Mouse (Mus musculus) forebrain, embryonic 11.5 days (tissue): ENCODE measurements at regions not wholly inside any gene's neighbourhood (a gene's known extent, or its start where the extent isn't known, plus 50 kb on each side); places are given as distances from the start of the nearest gene placed in this dataset.

Experiments used
- ATAC-seq: fragments of 200-750 bp; cut with Nextera tagmentation; replicated peaks from 2 replicates; pipeline ENCODE4 v1.8.0; 2017; ENCODE audit warnings: moderate TSS enrichment; ENCODE audit not compliant: low FRiP score
- DNase-seq: peaks from one replicate; pipeline ENCODE4 v3.0.0-alpha.2; 2017; ENCODE audit warnings: low spot score
- H3K27ac ChIP-seq: fragments of 300-500 bp; sonication (generic); 2 replicates; pipeline ENCODE4 v1.5.1; 2014; ENCODE audit warnings: low read depth, low read length
- H3K27me3 ChIP-seq: fragments of 300-500 bp; sonication (generic); 2 replicates; pipeline ENCODE4 v1.6.1; 2014; ENCODE audit warnings: mild to moderate bottlenecking, low read length, mixed read lengths; ENCODE audit not compliant: control insufficient read depth, insufficient read depth
- H3K36me3 ChIP-seq: fragments of 300-500 bp; sonication (generic); 2 replicates; pipeline ENCODE4 v1.6.1; 2014; ENCODE audit warnings: mild to moderate bottlenecking, low read length, moderate library complexity, mixed read lengths; ENCODE audit not compliant: control insufficient read depth, insufficient read depth
- H3K4me1 ChIP-seq: fragments of 300-500 bp; sonication (generic); replicated peaks from 2 replicates; pipeline ENCODE4 v1.6.1; 2014; ENCODE audit warnings: low read length, mixed read lengths; ENCODE audit not compliant: control insufficient read depth, insufficient read depth
- H3K4me2 ChIP-seq: fragments of 300-500 bp; sonication (generic); 2 replicates; pipeline ENCODE4 v1.6.1; 2014; ENCODE audit warnings: low read depth, mild to moderate bottlenecking, low read length, moderate library complexity, mixed read lengths; ENCODE audit not compliant: severe bottlenecking
- H3K4me3 ChIP-seq: fragments of 300-500 bp; sonication (generic); 2 replicates; pipeline ENCODE4 v1.5.1; 2014; ENCODE audit warnings: low read depth, low read length
- H3K9ac ChIP-seq: fragments of 300-500 bp; sonication (generic); 2 replicates; pipeline ENCODE4 v1.6.1; 2014; ENCODE audit warnings: low read length
- H3K9me3 ChIP-seq: fragments of 300-500 bp; sonication (generic); 2 replicates; pipeline ENCODE4 v1.6.1; 2016; ENCODE audit warnings: low read length, mixed read lengths; ENCODE audit not compliant: control insufficient read depth
- WGBS: fragments of 180-500 bp; shearing (Covaris S2); extraction: QIAGEN DNeasy Blood & Tissue Kit; methylation state at CpG from one replicate; pipeline ENCODE4 v1.1.7; 2014; 5-methylcytosine and 5-hydroxymethylcytosine counted together

DNA sequence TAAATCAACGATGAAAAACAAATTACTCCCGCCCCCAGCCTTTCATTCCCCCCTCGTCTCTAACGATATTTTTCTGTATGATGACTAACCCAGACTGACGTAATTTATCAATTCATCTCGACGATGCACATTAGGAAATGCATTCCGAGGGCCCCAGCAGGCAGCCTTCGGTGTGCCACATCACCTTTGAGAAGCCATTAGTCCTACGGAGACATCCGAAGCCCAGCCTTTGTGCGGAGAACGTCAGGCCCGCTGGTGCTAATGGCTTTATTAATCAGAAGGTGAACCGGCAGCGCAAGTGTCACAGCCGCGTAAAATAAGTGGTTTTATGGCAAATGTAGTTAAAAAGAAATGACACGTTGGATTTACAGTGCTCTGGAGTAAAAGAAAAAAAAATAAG is 269.1 kb upstream of the Gm10131 start:
- ATAC-seq: no peak
- 60% methylated on average over 19 of the region's 19 CpGs for WGBS

DNA sequence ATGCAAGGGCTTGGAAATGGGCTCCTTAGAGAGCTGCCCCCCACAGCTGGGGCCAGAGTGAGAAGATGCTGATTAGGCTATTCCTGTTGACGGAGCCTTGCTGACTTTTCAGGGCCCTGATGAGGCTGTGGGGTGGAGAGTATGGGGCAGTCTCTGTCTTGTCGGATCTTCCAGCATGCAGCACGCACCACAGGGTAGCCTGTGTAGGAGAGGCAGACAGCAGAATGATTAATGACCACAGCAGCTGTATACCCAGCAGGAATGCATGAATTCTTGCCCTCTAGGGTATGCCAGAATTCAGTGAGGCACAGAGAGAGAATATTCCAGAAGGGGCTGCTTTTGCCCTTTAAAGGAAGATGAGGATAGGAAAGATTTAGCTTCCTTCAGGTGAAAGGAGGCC is 265.6 kb upstream of the Gm10131 start:
- H3K9ac ChIP-seq: no peak overlapping the region; the same call in 1 of the 2 replicates
- ATAC-seq: no peak
- H3K4me2 ChIP-seq: no peak overlapping the region
- no peak overlapping the region for H3K4me3 ChIP-seq
- no peaks in the 10 kb centered on the region for H3K36me3 ChIP-seq
- H3K27me3 ChIP-seq: no peaks in the 10 kb centered on the region
- no peak overlapping the region for H3K27ac ChIP-seq
- no peak for DNase-seq
- WGBS: 42% methylated on average over 3 of the region's 3 CpGs
- peaks cover 2% of the 10 kb centered on the region; the same call in 1 of the 2 replicates for H3K4me1 ChIP-seq
- no peaks in the 10 kb centered on the region for H3K9me3 ChIP-seq

More for the DNA sequence above, 269.1 kb upstream of the Gm10131 start:
- H3K9me3 ChIP-seq: no peaks in the 10 kb centered on the region
- H3K27ac ChIP-seq: no peak overlapping the region
- DNase-seq: no peak
- H3K36me3 ChIP-seq: no peaks in the 10 kb centered on the region
- H3K4me2 ChIP-seq: no peak overlapping the region
- H3K4me1 ChIP-seq: 0 out of 2 replicates have a peak, but pooled peaks cover 2% of the 10 kb centered on the region
- no peaks in the 10 kb centered on the region for H3K27me3 ChIP-seq
- no peak overlapping the region for H3K9ac ChIP-seq
- no peak overlapping the region for H3K4me3 ChIP-seq

DNA sequence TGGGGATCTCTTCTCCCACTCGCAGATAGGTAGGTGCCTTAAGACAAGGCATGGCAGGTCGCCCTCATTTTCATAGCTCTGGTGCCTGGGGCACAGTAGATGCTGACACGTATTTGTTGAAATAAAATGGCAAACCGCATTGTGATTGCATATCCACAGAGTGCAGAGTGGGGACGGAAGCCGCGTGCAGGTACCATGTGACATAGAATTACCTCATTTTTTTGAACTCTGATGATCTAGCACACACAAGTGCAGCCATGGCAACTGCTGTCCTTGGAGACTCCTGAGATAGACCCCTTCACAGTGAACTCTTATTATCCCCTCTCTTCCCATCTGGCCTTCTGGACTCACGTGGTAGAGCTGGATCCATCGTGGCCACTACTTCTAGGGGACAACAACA is 262.7 kb upstream of the Gm10131 start:
- no peaks in the 10 kb centered on the region for H3K9me3 ChIP-seq
- H3K4me1 ChIP-seq: peaks cover 13% of the 10 kb centered on the region; the same call in 1 of the 2 replicates
- no peaks in the 10 kb centered on the region for H3K36me3 ChIP-seq
- H3K4me3 ChIP-seq: no peak overlapping the region
- 91% methylated on average over 9 of the region's 9 CpGs for WGBS
- no peaks in the 10 kb centered on the region for H3K27me3 ChIP-seq
- no peak for DNase-seq
- H3K27ac ChIP-seq: no peak overlapping the region
- ATAC-seq: no peak
- H3K9ac ChIP-seq: no peak overlapping the region
- H3K4me2 ChIP-seq: no peak overlapping the region

DNA sequence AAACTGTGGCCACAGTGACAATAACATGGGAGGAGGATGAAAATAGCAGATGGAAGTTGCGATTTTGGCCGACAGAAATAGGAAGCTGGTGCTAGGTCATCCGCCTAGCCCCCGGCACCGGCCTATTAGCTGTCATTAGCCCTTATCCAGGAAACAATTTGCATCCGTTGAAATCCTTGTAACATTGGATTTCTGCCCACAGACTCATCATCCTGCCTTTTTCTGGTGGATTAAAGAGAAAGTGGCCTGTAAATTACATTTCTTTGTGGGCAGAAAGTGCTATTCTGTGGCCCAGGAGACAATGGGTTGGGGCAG is 261.1 kb upstream of the Gm10131 start:
- no peak overlapping the region for H3K4me3 ChIP-seq
- 60% methylated on average over 6 of the region's 6 CpGs for WGBS
- H3K36me3 ChIP-seq: no peaks in the 10 kb centered on the region
- H3K9ac ChIP-seq: no peak overlapping the region
- peaks cover 13% of the 10 kb centered on the region; the same call in 1 of the 2 replicates for H3K4me1 ChIP-seq
- no peak overlapping the region for H3K4me2 ChIP-seq
- H3K27me3 ChIP-seq: no peaks in the 10 kb centered on the region
- no peaks in the 10 kb centered on the region for H3K9me3 ChIP-seq
- no peak for ATAC-seq
- no peak for DNase-seq
- H3K27ac ChIP-seq: no peak overlapping the region

DNA sequence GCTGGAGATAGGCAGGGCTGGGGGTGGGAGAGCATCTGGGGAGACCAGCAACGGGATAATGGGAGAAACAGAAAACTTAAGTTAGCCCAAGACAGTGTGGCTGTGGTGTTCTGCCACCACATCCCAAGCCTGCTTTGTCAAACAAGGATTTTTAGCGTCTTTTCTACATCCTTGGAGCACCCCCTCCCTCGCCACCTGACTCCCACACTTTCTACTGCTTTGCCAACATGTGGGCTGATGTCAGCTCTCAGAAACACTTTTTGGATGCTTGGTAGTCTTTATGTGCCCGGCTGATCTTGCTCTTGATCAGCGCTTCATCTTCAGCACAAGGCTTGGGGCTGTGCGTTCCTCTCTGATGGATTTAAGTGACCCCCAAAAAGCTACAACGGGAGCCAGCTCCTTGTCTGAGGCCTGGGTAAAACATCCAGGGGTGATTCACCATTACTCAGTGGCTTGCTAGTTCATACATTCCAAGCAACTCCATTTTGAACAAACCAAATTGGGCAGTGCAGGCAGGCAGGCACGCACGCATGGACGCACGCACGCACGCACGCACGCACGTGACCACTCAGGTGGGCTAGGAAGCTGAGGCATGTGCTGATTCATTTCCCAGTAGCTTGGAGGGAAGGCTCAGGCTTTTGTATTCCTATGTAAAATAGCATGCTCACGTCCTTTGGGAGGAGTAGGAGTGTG is 260.6 kb upstream of the Gm10131 start:
- H3K9me3 ChIP-seq: no peaks in the 10 kb centered on the region
- peak overlapping the region; percentile 57 for H3K27ac ChIP-seq
- H3K27me3 ChIP-seq: no peaks in the 10 kb centered on the region
- H3K36me3 ChIP-seq: no peaks in the 10 kb centered on the region
- H3K4me2 ChIP-seq: no peak overlapping the region
- ATAC-seq (no peak; the same call in 1 of the 2 replicates), DNase-seq (no peak)
- WGBS: 81% methylated on average over 17 of the region's 17 CpGs
- no peak overlapping the region; the same call in 1 of the 2 replicates for H3K9ac ChIP-seq
- no peak overlapping the region for H3K4me3 ChIP-seq
- H3K4me1 ChIP-seq: peaks cover 13% of the 10 kb centered on the region; the same call in 1 of the 2 replicates

DNA sequence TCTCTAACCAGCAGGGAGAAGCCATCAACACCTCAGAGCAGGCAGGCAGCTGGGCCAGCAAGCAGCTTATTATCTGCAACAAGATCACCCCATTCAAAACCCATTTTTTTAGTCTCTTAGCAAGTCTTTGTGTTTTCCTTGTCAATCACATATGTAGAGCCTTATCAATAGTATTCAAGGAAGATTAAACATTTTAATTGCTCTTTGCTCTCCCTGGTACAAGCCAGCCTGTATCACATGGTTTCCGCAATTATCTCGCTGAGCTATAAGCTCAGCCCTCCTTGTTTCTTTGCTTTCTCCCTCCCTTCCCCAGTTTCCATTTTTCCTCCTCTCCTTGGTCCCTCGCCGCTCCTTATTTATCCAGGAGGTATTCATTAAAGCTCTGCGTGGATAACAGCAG is 259.9 kb upstream of the Gm10131 start:
- 42% methylated on average over 5 of the region's 5 CpGs for WGBS
- Histone ChIP-seq H3K27ac (peak overlapping the region; percentile 57), H3K4me2 (no peak overlapping the region), H3K4me3 (no peak overlapping the region), H3K27me3 (no peaks in the 10 kb centered on the region), H3K4me1 (peaks cover 13% of the 10 kb centered on the region; the same call in 1 of the 2 replicates), H3K36me3 (no peaks in the 10 kb centered on the region), H3K9ac (peak overlapping the region; percentile 12; the same call in 1 of the 2 replicates), H3K9me3 (no peaks in the 10 kb centered on the region)
- ATAC-seq (no peak), DNase-seq (no peak)

DNA sequence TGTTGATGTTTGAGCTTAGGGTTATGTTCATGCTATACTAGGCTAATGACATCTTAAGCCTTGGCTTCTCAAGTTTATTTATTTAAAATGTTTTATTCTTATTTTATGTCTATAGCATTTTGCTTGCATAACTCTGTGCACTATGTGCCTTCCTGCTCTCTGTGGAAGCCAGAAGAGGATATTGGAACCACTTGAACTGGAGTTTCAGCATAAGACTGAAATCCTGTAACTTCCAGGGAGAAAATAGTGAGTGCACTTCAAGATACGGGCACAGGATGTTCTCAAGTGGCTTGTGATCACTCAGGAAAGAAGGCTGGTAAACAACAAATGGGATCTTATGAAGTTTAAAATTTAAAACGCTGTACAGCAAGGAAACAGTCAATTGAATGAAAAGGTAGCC is 257.0 kb upstream of the Gm10131 start:
- Histone ChIP-seq H3K9me3 (no peaks in the 10 kb centered on the region), H3K4me2 (no peak overlapping the region), H3K4me1 (peaks cover 13% of the 10 kb centered on the region; the same call in 1 of the 2 replicates), H3K4me3 (no peak overlapping the region), H3K36me3 (no peaks in the 10 kb centered on the region), H3K9ac (no peak overlapping the region), H3K27ac (no peak overlapping the region), H3K27me3 (no peaks in the 10 kb centered on the region)
- ATAC-seq: no peak
- DNase-seq: no peak
- 86% methylated on average over 2 of the region's 2 CpGs for WGBS

DNA sequence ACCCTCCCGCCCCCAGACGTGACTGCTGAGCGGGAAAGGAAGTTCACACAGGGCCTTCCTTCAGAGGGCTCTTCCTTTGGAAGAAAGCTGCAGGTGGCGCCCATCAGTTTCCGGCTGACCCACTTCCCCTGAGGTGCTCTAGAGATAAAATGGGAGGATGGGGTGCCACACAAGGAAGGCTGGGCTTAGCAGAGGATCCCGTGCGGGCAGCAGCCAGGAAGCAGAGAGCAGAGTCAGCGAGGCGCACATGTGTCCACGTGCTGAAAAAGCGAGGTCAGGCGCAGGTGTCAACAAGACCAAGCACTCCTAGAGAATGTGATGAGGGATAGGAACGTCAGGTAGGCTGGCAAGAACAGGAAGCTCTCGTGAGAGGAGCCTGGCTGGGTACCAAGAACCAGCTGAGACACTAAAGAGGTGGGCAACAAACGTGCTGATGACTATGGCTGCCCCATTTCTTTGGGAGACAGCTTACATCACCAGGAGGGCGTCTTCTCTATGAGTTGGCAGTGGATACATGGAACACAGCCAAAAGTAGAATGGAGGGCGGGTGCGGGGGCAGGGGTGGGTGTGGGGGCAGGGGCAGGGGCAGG is 253.0 kb upstream of the Gm10131 start:
- Histone ChIP-seq H3K4me1 (no peaks in the 10 kb centered on the region), H3K9me3 (no peaks in the 10 kb centered on the region), H3K9ac (no peak overlapping the region), H3K4me2 (no peak overlapping the region), H3K27me3 (no peaks in the 10 kb centered on the region), H3K4me3 (no peak overlapping the region), H3K27ac (no peak overlapping the region), H3K36me3 (no peaks in the 10 kb centered on the region)
- ATAC-seq: no peak
- DNase-seq: no peak
- 85% methylated on average over 18 of the region's 18 CpGs for WGBS

DNA sequence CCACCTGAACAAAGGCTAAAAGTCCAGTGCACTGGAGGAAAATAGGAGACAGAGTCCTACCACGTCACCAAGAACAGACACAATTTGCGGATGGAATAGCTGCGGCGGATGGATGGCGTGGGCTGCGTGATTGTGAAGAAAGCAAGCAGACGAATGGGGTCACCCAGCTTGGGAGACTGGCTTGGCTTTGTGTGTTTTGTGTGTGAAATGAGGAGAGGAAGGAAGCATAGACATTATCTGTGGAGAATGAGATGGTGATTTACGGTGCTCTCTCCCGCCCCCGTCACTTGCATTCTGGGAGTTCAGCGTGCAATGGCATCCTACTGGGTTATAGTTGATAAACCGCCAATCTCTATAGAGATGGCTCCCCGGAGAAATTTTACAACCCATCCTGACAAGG is 252.1 kb upstream of the Gm10131 start:
- no peak overlapping the region for H3K4me3 ChIP-seq
- no peak for DNase-seq
- no peaks in the 10 kb centered on the region for H3K4me1 ChIP-seq
- no peaks in the 10 kb centered on the region for H3K9me3 ChIP-seq
- H3K36me3 ChIP-seq: no peaks in the 10 kb centered on the region
- ATAC-seq: no peak
- 94% methylated on average over 13 of the region's 13 CpGs for WGBS
- no peak overlapping the region for H3K27ac ChIP-seq
- no peak overlapping the region for H3K4me2 ChIP-seq
- no peak overlapping the region for H3K9ac ChIP-seq
- H3K27me3 ChIP-seq: no peaks in the 10 kb centered on the region
